Mouse (Mus musculus) spleen, adult 2 months (tissue): ENCODE measurements around the gene Uap1l1. TPM values are rescaled to one million over a fixed set of nuclear protein-coding genes. Genes with fewer than 3 reads are reported as not detected.

Source experiments
- DNase-seq, 2 experiments: peaks; one replicate each; pipeline versions ENCODE4 v3.0.0 to v3.0.0-alpha.2; 2012 to 2021; ENCODE audit warnings: low spot score in 2 of 2, low read depth in 1 of 2
- H3K27ac ChIP-seq: fragments of 200-500 bp; 2 replicates; pipeline ENCODE4 v1.5.1; 2012; ENCODE audit warnings: low read length, inconsistent platforms; ENCODE audit not compliant: insufficient read depth
- H3K27me3 ChIP-seq: fragments of 200-500 bp; 2 replicates; pipeline ENCODE4 v1.6.1; 2012; ENCODE audit warnings: mild to moderate bottlenecking, moderate library complexity, low read length, inconsistent platforms; ENCODE audit not compliant: control insufficient read depth, insufficient read depth
- H3K36me3 ChIP-seq: fragments of 200-500 bp; 2 replicates; pipeline ENCODE4 v1.6.1; 2012; ENCODE audit warnings: mild to moderate bottlenecking, low read length, inconsistent platforms; ENCODE audit not compliant: control insufficient read depth, insufficient read depth
- H3K4me1 ChIP-seq: fragments of 200-500 bp; 2 replicates; pipeline ENCODE4 v1.6.1; 2011; ENCODE audit warnings: inconsistent platforms; ENCODE audit not compliant: control insufficient read depth, insufficient read depth, insufficient read length
- H3K4me3 ChIP-seq: fragments of 200-500 bp; 2 replicates; pipeline ENCODE4 v1.5.1; 2011; ENCODE audit warnings: mild to moderate bottlenecking, inconsistent platforms; ENCODE audit not compliant: insufficient read depth, insufficient read length; ENCODE audit errors: extremely low read depth
- CTCF ChIP-seq: fragments of 200-500 bp; IDR thresholded peaks from 2 replicates; pipeline ENCODE4 v1.5.1; 2011; ENCODE audit warnings: mild to moderate bottlenecking, inconsistent platforms; ENCODE audit not compliant: insufficient read depth, insufficient read length, insufficient replicate concordance; ENCODE audit errors: extremely low read depth
- POLR2A ChIP-seq: fragments of 200-500 bp; IDR thresholded peaks from 2 replicates; pipeline ENCODE4 v1.6.1; 2011; ENCODE audit warnings: low read depth, low read length, inconsistent platforms
- WGBS: fragments of 180-500 bp; shearing (Covaris S2); methylation state at CpG from one replicate; pipeline ENCODE4 v1.1.7; 2018; 5-methylcytosine and 5-hydroxymethylcytosine counted together
- polyA plus RNA-seq: library from polyadenylated mRNA; depleted of rRNA; stranded (reverse); fragments of >200 nt; gene quantifications from 2 replicates; pipeline ENCODE4 v1.2.3, GENCODE M21; 2012

Gene Uap1l1
- polyA plus RNA-seq, 1 experiment, result 28.4 TPM

GRCm38 (mm10) chr2:25359848-25360247, 5.6 kb downstream of the Uap1l1 start:
- Histone ChIP-seq H3K4me3 (no peak overlapping the region), H3K36me3 (peaks cover 10% of the 10 kb centered on the region), H3K27me3 (no peaks in the 10 kb centered on the region), H3K27ac (no peak overlapping the region), H3K4me1 (peaks cover 19% of the 10 kb centered on the region; the same call in 1 of the 2 replicates)
- 81% methylated on average over 4 of the region's 4 CpGs for WGBS
- no peak for TF ChIP-seq POLR2A
- TF ChIP-seq CTCF, result no peak
- no peak for DNase-seq

DNA sequence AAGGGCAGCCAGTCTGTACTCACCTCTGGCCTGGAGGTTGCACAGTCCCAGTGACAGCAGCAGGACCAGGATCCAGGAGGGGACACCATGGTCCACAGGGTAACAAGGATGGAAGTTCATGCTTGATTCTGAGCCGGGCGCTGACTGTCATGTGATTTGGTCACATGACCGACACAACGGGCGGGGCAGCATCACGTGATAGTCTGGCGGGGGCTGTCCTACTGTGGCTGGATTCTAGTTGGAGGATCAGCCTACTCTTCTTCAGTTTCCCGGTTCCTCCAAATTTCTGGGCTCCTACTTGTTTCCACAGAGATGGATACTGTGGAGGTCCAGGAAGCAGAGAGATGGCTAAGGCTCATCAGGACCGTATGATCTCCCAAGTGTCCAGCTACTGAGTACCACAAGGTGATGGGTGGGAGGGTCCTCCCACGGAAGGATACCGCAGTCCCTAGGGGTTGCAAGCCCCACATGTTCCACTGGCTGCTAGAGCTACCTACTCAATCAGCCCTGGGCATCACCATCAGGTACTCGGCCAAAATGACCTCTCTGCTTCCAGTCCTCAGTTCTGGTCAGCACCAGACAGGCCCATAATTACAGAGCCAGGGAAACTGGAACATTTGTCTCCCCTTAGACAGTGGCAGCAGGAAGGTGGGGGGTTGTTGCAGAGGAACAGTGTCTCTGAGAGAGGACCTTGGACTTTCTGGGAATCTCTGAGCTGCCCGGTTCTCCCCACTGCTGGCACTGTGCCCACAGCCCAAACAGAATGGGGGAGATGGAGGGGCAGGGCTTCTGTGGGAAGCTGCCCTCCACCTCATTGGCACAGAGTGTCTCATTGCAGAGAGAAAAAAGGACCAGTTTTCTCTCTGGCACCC, 9.0 kb downstream of the Uap1l1 start, which contains the start of gene Dpp7:
Gene Dpp7, minus strand, starts transcription at position 152 of the 872 bp plus-strand sequence.
- Histone ChIP-seq H3K4me3 (peak within 1 kb of the TSS; percentile 66), H3K36me3 (peaks cover 3% of the 10 kb centered on the region), H3K27me3 (no peaks in the 10 kb centered on the region), H3K4me1 (peaks cover 15% of the 10 kb centered on the region; the same call in 1 of the 2 replicates), H3K27ac (no peak within 1 kb of the TSS)
- peak; percentile 64 to 78 for DNase-seq
- 8% methylated on average over 13 of the region's 13 CpGs for WGBS
- no peak for TF ChIP-seq CTCF
- TF ChIP-seq POLR2A, result no peak

DNA sequence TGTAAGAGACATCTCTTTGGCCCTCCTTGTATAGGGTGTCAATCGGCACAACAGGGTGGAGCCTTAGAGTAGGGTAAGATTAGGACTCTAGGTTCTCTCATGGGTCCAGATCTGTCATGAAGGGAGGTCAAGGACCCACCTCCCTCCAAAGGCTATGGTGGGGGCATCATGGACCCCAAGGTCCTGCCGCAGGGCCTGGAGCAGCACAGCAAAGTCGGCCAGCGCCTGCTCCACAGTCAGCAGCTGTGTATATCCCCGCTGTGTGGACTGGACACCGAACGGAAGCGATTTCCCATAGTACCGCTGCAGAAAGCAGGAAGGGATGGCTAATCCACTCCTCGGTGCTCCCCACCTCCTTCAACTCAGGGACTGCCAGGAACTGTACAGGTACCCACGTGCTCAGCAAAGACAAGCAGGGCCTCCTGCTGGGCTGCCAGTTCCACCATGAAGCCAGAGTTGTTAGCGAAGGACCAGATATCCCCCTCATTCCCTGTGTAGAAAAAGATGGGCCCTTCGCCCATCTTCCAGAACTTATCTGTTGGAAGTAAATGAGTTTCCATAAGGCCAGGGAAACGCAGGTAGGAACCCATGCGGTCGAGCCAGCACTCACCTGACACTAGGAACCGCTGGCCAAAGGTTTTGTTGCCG, 9.9 kb downstream of the Uap1l1 start:
- no peak for TF ChIP-seq POLR2A
- TF ChIP-seq CTCF, result no peak
- Histone ChIP-seq H3K27ac (no peak overlapping the region), H3K27me3 (no peaks in the 10 kb centered on the region), H3K36me3 (peaks cover 10% of the 10 kb centered on the region), H3K4me1 (peaks cover 15% of the 10 kb centered on the region; the same call in 1 of the 2 replicates), H3K4me3 (peak overlapping the region; percentile 66; the same call in 1 of the 2 replicates)
- 49% methylated on average over 18 of the region's 18 CpGs for WGBS
- DNase-seq, result no peak

DNA sequence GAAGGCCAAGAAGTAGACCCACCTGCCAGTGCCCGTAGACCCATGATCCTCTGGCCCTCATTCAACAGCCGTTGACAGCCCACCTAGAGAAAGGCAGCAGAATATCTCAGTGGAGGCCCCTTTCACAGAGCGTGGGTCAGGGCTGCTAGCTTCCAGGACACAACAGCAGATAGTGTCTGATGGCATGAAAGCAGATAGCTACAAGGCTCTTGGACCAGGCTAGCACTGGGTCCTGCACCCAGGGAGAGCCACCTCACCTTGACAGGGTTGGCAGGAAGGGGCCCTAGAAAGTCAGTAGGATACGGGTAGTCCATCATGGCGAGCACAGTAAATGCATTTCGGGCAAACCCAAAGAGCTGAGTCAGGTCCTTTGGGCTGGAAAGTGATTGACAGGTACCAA, 11.3 kb downstream of the Uap1l1 start:
- Histone ChIP-seq H3K4me3 (no peak overlapping the region), H3K27ac (no peak overlapping the region), H3K4me1 (peaks cover 15% of the 10 kb centered on the region; the same call in 1 of the 2 replicates), H3K36me3 (peaks cover 18% of the 10 kb centered on the region), H3K27me3 (no peaks in the 10 kb centered on the region)
- 90% methylated on average over 6 of the region's 6 CpGs for WGBS
- DNase-seq, result no peak
- TF ChIP-seq POLR2A (no peak), CTCF (no peak)

DNA sequence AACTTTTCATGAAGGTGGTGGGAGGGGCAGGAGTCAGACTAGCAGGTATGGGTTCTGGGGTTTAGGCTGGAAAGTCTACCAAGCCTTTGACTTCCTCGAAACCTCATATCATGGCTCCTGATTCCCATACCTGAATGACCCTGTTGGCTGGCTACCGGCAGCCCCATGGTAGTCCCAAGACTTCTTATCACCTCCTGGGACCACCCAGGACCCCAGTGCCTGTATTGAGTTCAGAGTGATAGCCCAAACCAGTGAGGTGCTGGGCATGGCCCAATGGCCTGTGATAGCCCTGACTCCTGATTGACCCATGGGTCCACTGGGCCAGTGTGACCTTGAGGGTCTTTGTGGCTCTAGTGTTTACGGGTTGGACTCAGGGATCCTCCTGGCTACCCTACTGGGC, 14.8 kb downstream of the Uap1l1 start:
- H3K27me3 ChIP-seq, result no peaks in the 10 kb centered on the region
- no peak overlapping the region for H3K27ac ChIP-seq
- 98% methylated on average over 3 of the region's 3 CpGs for WGBS
- peaks cover 42% of the 10 kb centered on the region for H3K36me3 ChIP-seq
- DNase-seq, result no peak
- H3K4me3 ChIP-seq, result no peak overlapping the region
- TF ChIP-seq CTCF (no peak), POLR2A (no peak)
- peaks cover 6% of the 10 kb centered on the region; the same call in 1 of the 2 replicates for H3K4me1 ChIP-seq

GRCm38 (mm10) chr2:25349499-25349898, 16.0 kb downstream of the Uap1l1 start:
- Histone ChIP-seq H3K4me1 (no peaks in the 10 kb centered on the region), H3K36me3 (peaks cover 54% of the 10 kb centered on the region), H3K4me3 (no peak overlapping the region), H3K27me3 (no peaks in the 10 kb centered on the region), H3K27ac (no peak overlapping the region)
- 96% methylated on average over 4 of the region's 4 CpGs for WGBS
- no peak for DNase-seq
- TF ChIP-seq CTCF (no peak), POLR2A (no peak)

GRCm38 (mm10) chr2:25348162-25348561, 17.3 kb downstream of the Uap1l1 start:
- Histone ChIP-seq H3K4me1 (no peaks in the 10 kb centered on the region), H3K27me3 (no peaks in the 10 kb centered on the region), H3K27ac (no peak overlapping the region), H3K4me3 (no peak overlapping the region), H3K36me3 (peaks cover 59% of the 10 kb centered on the region)
- no peak for DNase-seq
- whole genome bisulfite sequencing, result 92% methylated on average over 7 of the region's 7 CpGs
- TF ChIP-seq CTCF, result no peak
- no peak for TF ChIP-seq POLR2A
